Mouse (Mus musculus) cortical plate, adult 2 months (tissue): ENCODE data around the gene Hist1h2bq. TPM values are rescaled to one million over a fixed set of nuclear protein-coding genes. Genes with fewer than 3 reads are reported as not detected.
A peak's percentile ranks its signal among the peaks of the same experiment; 100 is the strongest.
"Not testable (repeated sequence)": the region's sequence is repeated elsewhere in the genome, so short reads cannot be mapped to it uniquely, and the experiment has no call there.

ENCODE experiments used
- H3K27ac ChIP-seq: fragments of 200-500 bp; 2 replicates; pipeline ENCODE4 v1.5.1; 2012; ENCODE audit warnings: low read length, control low read depth, inconsistent platforms; ENCODE audit not compliant: insufficient read depth
- H3K4me1 ChIP-seq: fragments of 200-500 bp; 2 replicates; pipeline ENCODE4 v1.6.1; 2011; ENCODE audit warnings: low read length; ENCODE audit not compliant: control insufficient read depth, insufficient read depth
- H3K4me3 ChIP-seq: fragments of 200-500 bp; 2 replicates; pipeline ENCODE4 v1.5.1; 2011; ENCODE audit warnings: mild to moderate bottlenecking, low read length, control low read depth; ENCODE audit not compliant: insufficient read depth
- CTCF ChIP-seq: fragments of 200-500 bp; IDR thresholded peaks from 2 replicates; pipeline ENCODE4 v1.5.1; 2011; ENCODE audit warnings: mild to moderate bottlenecking, control low read depth, low read length; ENCODE audit not compliant: insufficient read depth; ENCODE audit errors: extremely low read depth
- POLR2A ChIP-seq: fragments of 200-500 bp; IDR thresholded peaks from 2 replicates; pipeline ENCODE4 v1.6.1; 2011; ENCODE audit warnings: mild to moderate bottlenecking, low read length, control low read depth; ENCODE audit not compliant: insufficient read depth; ENCODE audit errors: extremely low read depth
- polyA plus RNA-seq: library from polyadenylated mRNA; depleted of rRNA; stranded (reverse); fragments of >200 nt; gene quantifications from 2 replicates; pipeline ENCODE4 v1.2.3, GENCODE M21; 2012

Hist1h2bq gene
- polyA plus RNA-seq, 1 experiment, result 1.7 TPM

DNA sequence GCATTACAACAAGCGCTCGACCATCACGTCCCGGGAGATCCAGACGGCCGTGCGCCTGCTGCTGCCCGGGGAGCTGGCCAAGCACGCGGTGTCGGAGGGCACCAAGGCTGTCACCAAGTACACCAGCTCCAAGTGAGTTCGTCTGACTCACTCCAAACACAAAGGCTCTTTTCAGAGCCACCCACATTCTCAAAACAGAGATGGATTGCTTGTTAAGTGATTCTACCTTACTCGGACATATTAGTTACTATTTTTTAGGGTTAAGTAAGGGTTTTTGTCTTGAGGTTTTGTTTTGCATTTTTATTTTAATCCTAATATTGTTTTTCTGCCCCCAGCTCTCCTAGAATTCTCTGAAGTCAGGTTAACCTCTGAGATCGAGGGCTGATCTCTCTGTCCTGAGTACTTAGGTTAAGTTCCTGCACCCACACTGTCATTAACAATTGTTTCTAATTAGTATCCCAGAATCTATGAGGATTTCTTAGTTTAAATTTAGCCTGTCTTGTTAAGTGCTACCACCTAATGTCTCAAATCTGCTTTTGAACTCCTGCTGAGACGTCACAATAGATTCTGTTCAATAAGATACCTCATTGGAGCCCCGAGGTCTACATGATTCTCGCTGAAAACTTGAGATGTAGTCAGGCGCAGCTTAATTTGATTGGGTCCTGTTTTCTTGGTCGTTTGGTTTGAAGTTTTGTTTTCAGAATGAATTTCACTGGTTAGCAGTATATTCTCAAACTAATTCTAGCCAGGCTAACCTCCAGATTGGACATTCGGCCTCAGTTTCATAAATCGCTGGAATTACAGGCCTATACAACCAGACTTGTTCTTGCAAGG is 22.0 kb downstream of the Hist1h2bq start:
- Histone ChIP-seq H3K27ac (no peak overlapping the region), H3K4me1 (peaks cover 1% of the 10 kb centered on the region; the same call in 1 of the 2 replicates), H3K4me3 (peak overlapping the region; percentile 25; the same call in 1 of the 2 replicates)
- TF ChIP-seq POLR2A (no peak), CTCF (no peak)

DNA sequence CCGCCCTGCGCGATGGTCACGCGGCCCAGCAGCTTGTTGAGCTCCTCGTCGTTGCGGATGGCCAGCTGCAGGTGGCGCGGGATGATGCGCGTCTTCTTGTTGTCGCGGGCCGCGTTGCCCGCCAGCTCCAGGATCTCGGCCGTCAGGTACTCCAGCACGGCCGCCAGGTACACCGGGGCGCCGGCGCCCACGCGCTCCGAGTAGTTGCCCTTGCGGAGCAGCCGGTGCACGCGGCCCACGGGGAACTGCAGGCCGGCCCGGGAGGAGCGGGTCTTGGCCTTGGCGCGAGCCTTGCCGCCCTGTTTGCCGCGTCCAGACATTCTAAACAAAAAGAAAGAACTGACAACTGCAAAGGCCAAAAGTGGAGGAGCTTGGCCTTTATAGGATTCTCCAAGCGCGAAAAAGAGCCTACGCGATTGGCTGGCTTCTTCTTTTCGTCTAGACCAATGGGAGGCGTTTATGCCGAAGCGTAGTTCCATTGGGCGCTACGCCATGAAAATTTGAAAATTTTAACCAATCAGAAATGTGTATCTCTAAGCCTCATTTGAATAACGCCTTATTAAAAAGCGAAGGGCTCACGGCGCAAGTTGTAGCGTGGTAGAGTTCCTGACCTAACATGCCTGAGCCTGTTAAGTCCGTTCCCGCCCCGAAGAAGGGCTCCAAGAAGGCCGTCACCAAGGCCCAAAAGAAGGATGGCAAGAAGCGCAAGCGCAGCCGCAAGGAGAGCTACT is 22.9 kb downstream of the Hist1h2bq start, which contains the start of the genes Hist1h2an and Hist1h2bp:
Hist1h2an (minus strand) TSS at position 320 of the 731 bp plus-strand sequence.
Hist1h2bp (plus strand) TSS at position 563 of the 731 bp plus-strand sequence.
- H3K4me1 ChIP-seq, H3K27ac ChIP-seq: not testable (repeated sequence)
- TF ChIP-seq POLR2A, result peak; percentile 53; the same call in 1 of the 2 replicates
- H3K4me3 ChIP-seq, result peak within 1 kb of the TSS; percentile 25

DNA sequence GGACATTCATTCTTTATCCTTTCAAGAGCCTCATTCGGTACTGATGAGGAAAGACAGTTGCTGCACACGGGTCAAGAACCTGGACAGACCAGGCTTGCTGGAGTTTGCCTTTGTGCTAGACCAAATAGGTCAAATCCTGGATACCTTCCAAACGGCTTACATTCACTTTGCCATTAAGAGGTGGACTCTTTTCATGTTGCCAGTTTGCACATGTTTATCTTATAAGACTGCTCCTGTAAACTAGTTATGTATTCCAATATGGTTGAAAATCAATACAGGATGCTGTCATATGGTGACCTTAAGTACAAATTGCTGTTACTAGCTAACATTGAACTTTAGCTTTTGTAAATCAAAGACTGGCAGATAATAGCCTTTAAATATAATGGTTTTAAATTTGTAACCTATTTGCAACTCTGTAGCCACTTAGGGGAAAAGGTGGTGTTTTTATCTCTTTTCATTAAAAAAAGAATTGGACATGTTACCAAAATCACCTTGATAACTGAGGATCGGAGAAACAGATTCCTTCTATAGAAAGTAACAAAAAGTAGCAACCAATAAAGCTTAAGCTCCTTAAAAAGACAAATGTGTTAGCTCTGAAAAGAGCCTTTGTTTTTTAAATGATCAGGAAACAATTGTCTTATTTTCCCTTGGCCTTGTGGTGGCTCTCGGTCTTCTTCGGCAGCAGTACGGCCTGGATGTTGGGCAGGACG is 23.7 kb downstream of the Hist1h2bq start:
- no peak for TF ChIP-seq POLR2A
- no peak for TF ChIP-seq CTCF
- Histone ChIP-seq H3K4me3 (no peak overlapping the region; the same call in 1 of the 2 replicates), H3K27ac (no peak overlapping the region), H3K4me1 (peaks cover 1% of the 10 kb centered on the region; the same call in 1 of the 2 replicates)

DNA sequence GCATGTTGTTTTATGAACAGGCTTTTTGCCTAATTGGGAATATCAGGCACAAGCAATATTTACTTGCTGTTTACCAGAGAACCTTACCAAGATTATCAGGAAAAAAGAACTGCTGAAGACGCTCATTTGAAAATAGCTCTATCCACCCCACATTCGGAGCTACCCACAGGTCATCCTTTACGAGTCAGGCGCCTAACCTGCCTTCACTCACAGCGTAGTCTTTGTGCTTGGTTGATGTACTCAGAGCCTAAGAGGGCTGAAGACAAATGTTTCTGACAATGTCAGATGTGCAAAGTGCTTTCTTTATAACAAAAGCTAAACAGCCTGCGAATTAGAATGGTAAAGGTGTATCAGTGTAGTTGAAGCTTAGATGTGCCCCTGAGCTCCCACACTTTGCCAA is 25.7 kb downstream of the Hist1h2bq start:
- Histone ChIP-seq H3K4me3 (no peak overlapping the region), H3K27ac (no peak overlapping the region), H3K4me1 (no peaks in the 10 kb centered on the region; the same call in 1 of the 2 replicates)
- TF ChIP-seq POLR2A (no peak), CTCF (no peak)

DNA sequence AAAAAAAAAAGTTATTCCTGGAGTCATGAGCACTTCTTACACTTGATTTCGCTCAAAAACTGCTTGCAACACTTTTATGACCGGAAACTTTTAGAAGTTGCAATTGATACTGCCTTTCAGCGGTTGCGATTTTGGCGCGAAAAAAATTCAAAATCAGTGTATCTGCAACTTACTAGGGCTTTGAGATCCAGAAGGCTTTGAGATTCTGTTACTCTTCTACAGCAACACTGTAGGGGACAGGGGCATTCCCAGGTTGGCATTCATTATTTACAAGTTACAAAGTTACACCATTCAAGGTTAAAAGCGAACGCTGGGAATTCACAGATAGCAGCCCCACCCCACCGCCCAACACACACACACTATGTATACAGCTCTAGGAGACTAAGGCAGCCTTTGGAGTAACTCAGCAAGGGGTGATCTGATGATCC is 26.2 kb downstream of the Hist1h2bq start:
- Histone ChIP-seq H3K4me1 (no peaks in the 10 kb centered on the region; the same call in 1 of the 2 replicates), H3K27ac (no peak overlapping the region), H3K4me3 (peak overlapping the region; percentile 49; the same call in 1 of the 2 replicates)
- TF ChIP-seq CTCF, result no peak
- TF ChIP-seq POLR2A, result no peak

DNA sequence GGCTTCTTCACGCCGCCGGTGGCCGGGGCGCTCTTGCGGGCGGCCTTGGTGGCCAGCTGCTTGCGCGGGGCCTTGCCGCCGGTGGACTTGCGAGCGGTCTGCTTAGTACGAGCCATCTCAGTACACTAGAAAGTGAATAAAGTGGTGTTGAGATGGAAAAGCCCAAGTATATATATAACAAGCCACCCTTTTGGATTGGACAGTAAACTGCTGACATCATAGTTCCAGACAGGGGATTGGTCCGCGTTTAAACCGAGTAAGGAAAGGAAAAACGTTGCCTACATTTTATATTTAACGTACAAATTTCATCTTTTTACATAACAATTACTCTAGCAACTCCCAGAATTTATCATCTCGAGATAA is 26.8 kb downstream of the Hist1h2bq start, which contains the start of gene Hist1h3i:
Hist1h3i (minus strand) TSS at position 116 of the 363 bp plus-strand sequence.
- Histone ChIP-seq H3K27ac (peak within 1 kb of the TSS; percentile 23; the same call in 1 of the 2 replicates), H3K4me1 (no peaks in the 10 kb centered on the region; the same call in 1 of the 2 replicates), H3K4me3 (peak within 1 kb of the TSS; percentile 49)
- no peak for TF ChIP-seq CTCF
- TF ChIP-seq POLR2A, result peak; percentile 68

DNA sequence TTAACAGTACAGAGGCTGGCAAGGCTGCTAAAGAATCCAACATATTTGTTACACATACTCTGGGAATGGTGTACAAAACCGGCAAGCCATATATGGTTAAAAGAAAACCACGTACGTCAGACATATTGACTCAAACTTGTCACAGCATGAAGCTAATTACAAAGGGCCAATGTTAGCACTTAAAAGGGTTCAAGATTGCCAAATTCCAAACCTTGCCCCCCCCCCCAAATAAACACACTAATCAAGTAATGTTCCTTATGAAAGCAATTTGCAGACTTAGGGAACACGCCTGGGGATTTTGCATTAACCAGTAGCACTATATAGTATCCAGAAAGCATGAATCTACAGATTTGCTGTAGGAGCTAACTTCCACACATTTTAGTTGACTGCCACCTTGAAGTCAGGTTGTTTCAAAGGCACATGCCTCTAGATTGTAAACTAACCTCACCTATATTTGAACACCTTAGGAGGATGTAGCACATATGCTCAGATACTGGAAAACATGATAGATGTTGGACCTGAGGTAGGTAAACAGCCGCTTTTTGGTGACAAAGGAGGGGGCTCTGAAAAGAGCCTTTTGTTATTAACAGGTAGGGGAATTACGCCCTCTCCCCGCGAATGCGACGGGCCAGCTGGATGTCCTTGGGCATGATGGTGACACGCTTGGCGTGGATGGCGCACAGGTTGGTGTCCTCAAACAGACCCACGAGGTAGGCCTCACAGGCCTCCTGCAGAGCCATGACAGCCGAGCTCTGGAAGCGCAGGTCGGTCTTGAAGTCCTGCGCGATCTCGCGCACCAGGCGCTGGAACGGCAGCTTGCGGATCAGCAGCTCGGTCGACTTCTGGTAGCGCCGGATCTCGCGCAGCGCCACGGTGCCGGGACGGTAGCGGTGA is 27.4 kb downstream of the Hist1h2bq start:
- Histone ChIP-seq H3K27ac (peak overlapping the region; percentile 23; the same call in 1 of the 2 replicates), H3K4me3 (peak overlapping the region; percentile 49)
- H3K4me1 ChIP-seq, result not testable (repeated sequence)

DNA sequence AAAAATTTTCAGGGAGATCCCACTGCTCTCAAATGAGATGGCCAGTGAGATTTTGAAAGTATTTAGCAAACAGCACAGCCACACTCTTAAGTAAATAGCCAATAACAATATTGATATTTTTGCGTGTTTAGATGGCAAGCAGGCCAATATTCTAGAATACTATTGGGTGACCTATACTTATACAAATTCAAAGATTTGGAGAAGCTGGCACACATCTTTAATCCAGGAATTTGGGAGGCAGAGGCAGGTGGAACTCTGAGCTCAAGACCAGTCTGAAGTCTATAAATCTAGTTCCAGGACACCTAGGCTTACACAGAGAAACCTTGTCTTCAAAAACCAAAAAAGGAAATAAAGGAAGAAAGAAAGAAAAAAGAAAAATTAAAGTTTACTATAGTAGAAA is 28.4 kb downstream of the Hist1h2bq start:
- Histone ChIP-seq H3K27ac (no peak overlapping the region), H3K4me1 (no peaks in the 10 kb centered on the region; the same call in 1 of the 2 replicates), H3K4me3 (no peak overlapping the region)
- TF ChIP-seq POLR2A (no peak), CTCF (no peak)

DNA sequence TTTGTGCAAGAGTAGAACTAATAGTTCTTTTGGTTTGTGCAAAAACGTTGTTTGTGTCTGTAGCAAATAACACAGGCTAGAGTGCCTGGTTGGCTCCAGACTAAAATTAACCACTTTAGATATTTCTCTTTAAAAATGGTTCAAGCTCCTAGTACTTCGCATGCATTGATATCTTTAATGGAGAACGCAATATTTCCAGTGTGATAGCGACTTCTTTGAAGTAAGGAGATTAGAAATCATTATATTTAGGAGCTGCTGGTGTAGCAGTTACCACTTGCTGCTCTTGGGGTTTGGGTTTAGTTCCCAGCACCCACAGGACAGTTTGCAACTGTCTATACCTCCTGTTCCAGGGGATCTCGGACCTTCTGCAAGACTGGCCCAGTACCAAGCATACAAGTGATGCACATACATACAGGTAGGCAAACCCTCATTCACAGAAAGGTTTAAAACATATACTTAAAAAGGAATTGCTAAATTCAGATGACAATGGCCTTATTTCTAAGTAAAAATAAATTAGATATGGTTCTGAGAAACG is 28.9 kb downstream of the Hist1h2bq start:
- no peak overlapping the region; the same call in 1 of the 2 replicates for H3K4me3 ChIP-seq
- H3K27ac ChIP-seq, result no peak overlapping the region
- H3K4me1 ChIP-seq, result no peaks in the 10 kb centered on the region; the same call in 1 of the 2 replicates
- no peak for TF ChIP-seq POLR2A
- no peak for TF ChIP-seq CTCF
